Mouse (Mus musculus): ENCODE measurements at regions not wholly inside any gene's neighbourhood (a gene's known extent, or its start where the extent isn't known, plus 50 kb on each side); places are given as distances from the start of the nearest gene placed in this dataset.

DNA sequence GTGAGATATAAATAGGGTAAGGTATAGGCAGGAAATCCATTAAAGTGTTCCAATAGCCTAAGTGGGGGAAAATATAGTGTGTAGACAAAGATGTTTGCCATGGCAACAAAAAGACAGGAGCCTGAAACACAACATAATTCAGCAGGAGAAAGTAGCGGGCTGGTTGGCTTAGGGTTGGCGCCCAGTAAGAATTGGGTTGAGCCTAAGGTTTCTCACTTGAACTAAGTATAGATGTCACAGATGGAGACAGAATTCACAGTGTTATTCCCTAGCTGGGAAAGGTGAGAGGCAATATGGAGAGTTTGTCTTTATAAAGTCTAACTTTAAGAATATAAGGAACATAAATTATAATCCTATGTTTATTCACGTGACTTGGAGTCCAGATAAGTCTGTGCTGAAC lies 64.8 kb upstream of the Ogfrl1 start:
- H3K9me3 ChIP-seq (ENCODE audit: control insufficient read depth, low read length): no peaks in the 10 kb centered on the region
- no peak overlapping the region for H3K4me3 ChIP-seq (ENCODE audit: low read depth, low read length)
- no peak overlapping the region for H3K9ac ChIP-seq (ENCODE audit: low read length)
- ATAC-seq (replicated peaks; ENCODE audit: low FRiP score) (no peak), DNase-seq (ENCODE audit: low spot score) (no peak)
- H3K4me2 ChIP-seq (ENCODE audit: low read depth, low read length, severe bottlenecking): no peak overlapping the region
- no peaks in the 10 kb centered on the region for H3K4me1 ChIP-seq (replicated peaks; ENCODE audit: control insufficient read depth, insufficient read depth, low read length)
- WGBS: 85% methylated on average over 3 of the region's 3 CpGs
- H3K27me3 ChIP-seq (ENCODE audit: control insufficient read depth, insufficient read depth, low read length): no peaks in the 10 kb centered on the region
- no peaks in the 10 kb centered on the region for H3K36me3 ChIP-seq (ENCODE audit: control insufficient read depth, insufficient read depth, low read length)
- H3K27ac ChIP-seq (ENCODE audit: low read depth, low read length): no peak overlapping the region

DNA sequence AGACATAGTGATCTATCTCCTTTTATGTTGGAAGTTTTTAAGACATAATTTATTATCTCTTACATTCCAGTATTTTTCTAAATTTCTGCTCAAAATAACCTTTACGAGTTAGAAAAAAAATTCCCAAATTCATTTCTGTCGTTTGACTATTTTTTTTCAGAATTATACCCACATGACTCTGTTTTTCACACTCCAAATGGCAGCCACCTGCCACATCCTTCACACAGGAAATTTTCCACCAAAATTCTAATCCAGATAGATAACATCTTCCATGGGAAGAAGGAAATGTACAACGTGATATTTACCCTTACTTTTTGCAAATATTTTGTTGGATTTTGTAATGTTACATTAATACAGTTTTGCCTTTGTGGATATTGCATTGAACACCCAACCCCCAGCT lies 66.5 kb upstream of the Ogfrl1 start:
- no peak for DNase-seq (ENCODE audit: low spot score)
- ATAC-seq (replicated peaks; ENCODE audit: low FRiP score): no peak

DNA sequence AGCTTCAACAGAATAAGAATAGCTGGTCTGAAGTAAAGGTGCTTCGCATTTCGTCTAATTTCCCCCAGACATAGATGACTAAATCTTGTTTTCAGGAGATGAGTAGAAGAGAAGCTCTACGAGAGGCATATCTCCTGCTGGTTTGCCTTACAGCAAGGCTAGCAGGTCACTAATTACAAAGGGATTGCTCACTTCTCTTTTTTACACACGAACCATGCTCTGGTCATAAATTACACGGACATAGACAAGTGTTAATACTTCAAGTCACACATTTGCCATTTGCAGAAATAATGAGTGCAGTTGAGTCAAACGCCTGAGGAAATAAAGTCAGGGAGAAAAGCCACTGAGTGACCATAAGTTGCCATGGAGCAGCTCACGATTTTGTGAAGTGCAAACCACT lies 68.8 kb upstream of the Ogfrl1 start:
- no peak overlapping the region for H3K9ac ChIP-seq (ENCODE audit: low read length)
- H3K9me3 ChIP-seq (ENCODE audit: control insufficient read depth, low read length): no peaks in the 10 kb centered on the region
- no peak overlapping the region for H3K27ac ChIP-seq (ENCODE audit: low read depth, low read length)
- no peaks in the 10 kb centered on the region for H3K4me1 ChIP-seq (replicated peaks; ENCODE audit: control insufficient read depth, insufficient read depth, low read length)
- no peak overlapping the region for H3K4me3 ChIP-seq (ENCODE audit: low read depth, low read length)
- DNase-seq (ENCODE audit: low spot score) (no peak), ATAC-seq (replicated peaks; ENCODE audit: low FRiP score) (no peak)
- 80% methylated on average over 7 of the region's 7 CpGs for WGBS
- no peaks in the 10 kb centered on the region for H3K36me3 ChIP-seq (ENCODE audit: control insufficient read depth, insufficient read depth, low read length)
- H3K4me2 ChIP-seq (ENCODE audit: low read depth, low read length, severe bottlenecking): no peak overlapping the region
- no peaks in the 10 kb centered on the region for H3K27me3 ChIP-seq (ENCODE audit: control insufficient read depth, insufficient read depth, low read length)

More for the DNA sequence above, 66.5 kb upstream of the Ogfrl1 start:
- Histone ChIP-seq H3K4me3 (ENCODE audit: low read depth, low read length) (no peak overlapping the region), H3K4me1 (replicated peaks; ENCODE audit: control insufficient read depth, insufficient read depth, low read length) (no peaks in the 10 kb centered on the region), H3K36me3 (ENCODE audit: control insufficient read depth, insufficient read depth, low read length) (no peaks in the 10 kb centered on the region), H3K9ac (ENCODE audit: low read length) (no peak overlapping the region), H3K27me3 (ENCODE audit: control insufficient read depth, insufficient read depth, low read length) (no peaks in the 10 kb centered on the region), H3K9me3 (ENCODE audit: control insufficient read depth, low read length) (no peaks in the 10 kb centered on the region), H3K4me2 (ENCODE audit: low read depth, low read length, severe bottlenecking) (no peak overlapping the region), H3K27ac (ENCODE audit: low read depth, low read length) (no peak overlapping the region)
- 80% methylated on average over 3 of the region's 3 CpGs for WGBS

DNA sequence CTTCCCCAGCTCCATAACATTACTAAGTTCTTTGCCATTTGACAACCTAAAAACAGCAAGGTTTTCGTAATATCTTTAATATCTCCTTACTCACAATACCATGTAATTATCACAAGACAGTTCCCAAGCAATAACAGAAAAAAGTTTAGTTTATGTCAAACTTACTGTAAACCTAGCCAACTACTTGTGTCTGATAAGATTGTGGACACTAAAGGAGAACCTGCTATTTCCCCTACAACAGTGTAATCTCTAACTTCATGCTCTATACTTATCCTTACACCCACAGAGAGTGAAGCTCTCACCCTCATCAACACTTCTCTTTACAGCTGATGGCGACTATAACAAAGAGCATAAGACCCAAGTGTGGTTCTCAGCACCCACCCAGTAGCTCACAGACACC lies 69.8 kb upstream of the Ogfrl1 start:
- Histone ChIP-seq H3K4me1 (replicated peaks; ENCODE audit: control insufficient read depth, insufficient read depth, low read length) (no peaks in the 10 kb centered on the region), H3K4me2 (ENCODE audit: low read depth, low read length, severe bottlenecking) (no peak overlapping the region), H3K9ac (ENCODE audit: low read length) (no peak overlapping the region), H3K9me3 (ENCODE audit: control insufficient read depth, low read length) (no peaks in the 10 kb centered on the region), H3K27ac (ENCODE audit: low read depth, low read length) (no peak overlapping the region), H3K27me3 (ENCODE audit: control insufficient read depth, insufficient read depth, low read length) (no peaks in the 10 kb centered on the region), H3K4me3 (ENCODE audit: low read depth, low read length) (no peak overlapping the region), H3K36me3 (ENCODE audit: control insufficient read depth, insufficient read depth, low read length) (no peaks in the 10 kb centered on the region)
- DNase-seq (ENCODE audit: low spot score): no peak
- no peak for ATAC-seq (replicated peaks; ENCODE audit: low FRiP score)
- 96% methylated on average over 2 of the region's 2 CpGs for whole genome bisulfite sequencing

DNA sequence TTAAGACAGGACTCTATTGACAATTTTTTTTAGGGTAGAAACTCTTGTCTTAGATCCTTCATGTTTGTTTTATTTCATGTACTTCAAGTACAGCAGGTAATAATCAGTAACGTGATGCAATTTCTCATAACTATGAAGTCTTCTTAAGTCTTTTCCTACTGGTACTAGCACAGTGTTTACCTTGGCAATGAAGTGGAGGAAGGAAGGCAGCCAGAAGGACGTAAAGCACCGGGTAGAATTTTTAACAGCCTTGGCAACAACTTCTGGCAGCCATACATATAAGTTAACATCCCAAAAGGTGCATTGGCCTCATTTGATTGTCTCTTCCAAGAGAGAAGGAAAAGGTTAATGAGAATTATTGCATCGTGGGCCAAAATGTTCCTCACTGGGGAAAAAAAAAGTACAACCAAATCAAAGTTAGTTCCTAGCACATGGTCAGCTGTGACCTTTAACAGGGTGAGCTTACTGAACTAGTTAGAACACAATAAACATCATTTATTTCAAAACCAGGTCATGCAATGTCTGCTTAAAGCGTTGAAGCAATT lies 83.3 kb upstream of the Ogfrl1 start:
- H3K9me3 ChIP-seq (ENCODE audit: control insufficient read depth, low read length): no peaks in the 10 kb centered on the region
- WGBS: 86% methylated on average over 5 of the region's 5 CpGs
- H3K36me3 ChIP-seq (ENCODE audit: control insufficient read depth, insufficient read depth, low read length): no peaks in the 10 kb centered on the region
- ATAC-seq (replicated peaks; ENCODE audit: low FRiP score) (no peak), DNase-seq (ENCODE audit: low spot score) (no peak)
- no peak overlapping the region for H3K27ac ChIP-seq (ENCODE audit: low read depth, low read length)
- H3K4me2 ChIP-seq (ENCODE audit: low read depth, low read length, severe bottlenecking): no peak overlapping the region
- H3K27me3 ChIP-seq (ENCODE audit: control insufficient read depth, insufficient read depth, low read length): no peaks in the 10 kb centered on the region
- H3K4me1 ChIP-seq (replicated peaks; ENCODE audit: control insufficient read depth, insufficient read depth, low read length): no peaks in the 10 kb centered on the region
- no peak overlapping the region for H3K9ac ChIP-seq (ENCODE audit: low read length)
- no peak overlapping the region for H3K4me3 ChIP-seq (ENCODE audit: low read depth, low read length)

DNA sequence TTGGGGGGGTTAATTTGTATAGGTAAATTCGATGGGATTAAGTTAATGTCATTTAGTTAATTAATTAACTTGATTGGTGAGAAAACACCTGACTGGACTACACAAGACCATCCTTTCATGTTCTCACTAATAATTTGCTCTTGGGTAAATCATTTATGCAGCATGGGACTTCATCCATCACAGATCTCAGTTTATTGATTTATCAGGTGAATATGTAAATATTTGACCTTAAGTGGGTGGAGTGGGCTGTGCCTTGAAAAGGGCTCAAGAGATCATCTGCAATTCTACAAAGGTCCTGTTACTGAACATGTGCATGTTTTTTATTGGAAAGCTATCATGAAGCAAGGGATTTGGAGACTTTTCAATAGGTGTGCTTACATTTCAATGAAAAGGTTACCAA lies 87.0 kb upstream of the Ogfrl1 start:
- H3K4me3 ChIP-seq (ENCODE audit: low read depth, low read length): no peak overlapping the region
- H3K27ac ChIP-seq (ENCODE audit: low read depth, low read length): no peak overlapping the region
- ATAC-seq (replicated peaks; ENCODE audit: low FRiP score): no peak
- H3K4me1 ChIP-seq (replicated peaks; ENCODE audit: control insufficient read depth, insufficient read depth, low read length): no peaks in the 10 kb centered on the region
- H3K9ac ChIP-seq (ENCODE audit: low read length): no peak overlapping the region
- no peaks in the 10 kb centered on the region for H3K27me3 ChIP-seq (ENCODE audit: control insufficient read depth, insufficient read depth, low read length)
- 53% methylated on average over 1 of the region's 1 CpGs for WGBS
- no peaks in the 10 kb centered on the region for H3K36me3 ChIP-seq (ENCODE audit: control insufficient read depth, insufficient read depth, low read length)
- DNase-seq (ENCODE audit: low spot score): no peak
- no peak overlapping the region for H3K4me2 ChIP-seq (ENCODE audit: low read depth, low read length, severe bottlenecking)
- H3K9me3 ChIP-seq (ENCODE audit: control insufficient read depth, low read length): no peaks in the 10 kb centered on the region

DNA sequence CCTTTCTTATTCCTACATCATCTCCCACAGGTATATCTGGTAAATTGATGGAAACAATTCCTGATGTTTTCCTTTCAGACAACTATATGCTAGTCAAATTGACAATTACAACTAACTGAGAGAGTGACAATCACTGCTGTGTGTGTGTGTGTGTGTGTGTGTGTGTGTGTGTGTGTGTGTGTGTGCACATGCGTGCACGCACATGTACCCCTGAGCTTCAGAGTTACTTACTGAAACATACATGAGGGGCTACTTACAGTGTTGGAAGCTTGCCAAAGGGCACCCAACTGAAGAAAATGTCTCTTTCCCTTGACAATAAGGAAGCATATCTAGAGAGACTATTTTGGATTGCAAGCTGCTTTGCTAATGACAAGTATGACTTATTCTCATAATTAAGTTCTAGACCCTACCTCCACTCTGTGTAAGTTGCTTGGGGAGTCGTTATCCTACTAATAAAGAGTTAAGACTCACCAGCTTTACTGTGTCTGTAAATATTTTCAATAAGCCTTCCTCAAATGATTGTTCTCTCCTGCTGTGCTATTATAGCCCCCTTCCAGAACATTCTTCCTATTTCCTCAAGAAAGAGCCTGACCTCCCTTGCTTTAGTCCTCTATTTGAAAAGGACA lies 87.7 kb upstream of the Ogfrl1 start:
- Histone ChIP-seq H3K4me2 (ENCODE audit: low read depth, low read length, severe bottlenecking) (no peak overlapping the region), H3K9me3 (ENCODE audit: control insufficient read depth, low read length) (no peaks in the 10 kb centered on the region), H3K4me3 (ENCODE audit: low read depth, low read length) (no peak overlapping the region), H3K9ac (ENCODE audit: low read length) (no peak overlapping the region), H3K27me3 (ENCODE audit: control insufficient read depth, insufficient read depth, low read length) (no peaks in the 10 kb centered on the region), H3K36me3 (ENCODE audit: control insufficient read depth, insufficient read depth, low read length) (no peaks in the 10 kb centered on the region), H3K27ac (ENCODE audit: low read depth, low read length) (no peak overlapping the region), H3K4me1 (replicated peaks; ENCODE audit: control insufficient read depth, insufficient read depth, low read length) (no peaks in the 10 kb centered on the region)
- ATAC-seq (replicated peaks; ENCODE audit: low FRiP score) (no peak), DNase-seq (ENCODE audit: low spot score) (no peak)
- WGBS: 83% methylated on average over 3 of the region's 3 CpGs

DNA sequence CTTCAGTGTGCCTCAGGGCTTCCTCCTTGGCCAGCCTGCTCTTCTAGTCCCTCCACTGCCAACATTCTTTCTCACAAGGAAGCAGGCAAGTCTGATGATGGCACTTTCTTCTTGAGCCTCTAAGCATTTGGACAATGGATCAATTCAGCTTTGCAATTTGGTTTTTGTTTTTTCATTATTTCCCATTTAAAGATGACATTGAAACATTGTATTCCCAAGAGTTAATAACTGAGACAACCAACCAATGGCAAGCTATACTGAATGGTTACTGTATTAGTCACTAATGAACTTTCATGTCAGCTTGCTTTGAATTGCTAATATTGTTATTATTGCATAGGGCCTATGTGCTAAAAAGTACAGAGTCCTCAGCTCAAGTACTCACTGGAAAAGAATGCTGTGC lies 89.5 kb upstream of the Ogfrl1 start:
- DNase-seq (ENCODE audit: low spot score): no peak
- ATAC-seq (replicated peaks; ENCODE audit: low FRiP score): no peak

DNA sequence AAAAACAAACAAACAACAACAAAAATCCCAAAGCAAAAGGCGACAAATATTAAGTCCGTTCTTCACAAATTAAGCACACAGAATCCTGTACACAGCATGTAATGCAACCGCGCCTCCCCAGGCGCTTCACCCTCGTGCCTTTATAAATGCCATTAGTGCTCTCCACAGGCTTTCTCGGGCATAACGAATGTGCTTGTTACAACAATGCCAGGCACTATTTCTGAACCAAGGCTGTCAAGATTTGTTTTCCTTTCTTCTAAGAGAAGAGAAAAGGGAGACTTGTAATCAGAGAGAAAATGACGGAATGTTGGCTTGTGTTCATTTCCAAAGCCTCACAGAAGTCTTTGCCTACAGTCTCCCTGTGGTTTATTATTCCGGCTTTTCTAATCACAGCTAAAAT lies 93.1 kb upstream of the Ogfrl1 start:
- 53% methylated on average over 10 of the region's 10 CpGs for WGBS
- Histone ChIP-seq H3K9ac (ENCODE audit: low read length) (no peak overlapping the region), H3K4me3 (ENCODE audit: low read depth, low read length) (no peak overlapping the region), H3K4me1 (replicated peaks; ENCODE audit: control insufficient read depth, insufficient read depth, low read length) (no peaks in the 10 kb centered on the region), H3K27ac (ENCODE audit: low read depth, low read length) (no peak overlapping the region), H3K4me2 (ENCODE audit: low read depth, low read length, severe bottlenecking) (no peak overlapping the region), H3K27me3 (ENCODE audit: control insufficient read depth, insufficient read depth, low read length) (no peaks in the 10 kb centered on the region), H3K9me3 (ENCODE audit: control insufficient read depth, low read length) (no peaks in the 10 kb centered on the region), H3K36me3 (ENCODE audit: control insufficient read depth, insufficient read depth, low read length) (no peaks in the 10 kb centered on the region)
- DNase-seq (ENCODE audit: low spot score) (no peak), ATAC-seq (replicated peaks; ENCODE audit: low FRiP score) (no peak)

More for the DNA sequence above, 89.5 kb upstream of the Ogfrl1 start:
- no peaks in the 10 kb centered on the region for H3K9me3 ChIP-seq (ENCODE audit: control insufficient read depth, low read length)
- no peak overlapping the region for H3K9ac ChIP-seq (ENCODE audit: low read length)
- no peak overlapping the region for H3K4me3 ChIP-seq (ENCODE audit: low read depth, low read length)
- H3K36me3 ChIP-seq (ENCODE audit: control insufficient read depth, insufficient read depth, low read length): no peaks in the 10 kb centered on the region
- H3K4me1 ChIP-seq (replicated peaks; ENCODE audit: control insufficient read depth, insufficient read depth, low read length): no peaks in the 10 kb centered on the region
- no peak overlapping the region for H3K4me2 ChIP-seq (ENCODE audit: low read depth, low read length, severe bottlenecking)
- H3K27me3 ChIP-seq (ENCODE audit: control insufficient read depth, insufficient read depth, low read length): no peaks in the 10 kb centered on the region
- H3K27ac ChIP-seq (ENCODE audit: low read depth, low read length): no peak overlapping the region

All from forebrain, embryonic 11.5 days (tissue).